Mouse (Mus musculus): ENCODE measurements at regions not wholly inside any gene's neighbourhood (a gene's known extent, or its start where the extent isn't known, plus 50 kb on each side); places are given as distances from the start of the nearest gene placed in this dataset.
A peak's percentile ranks its signal among the peaks of the same experiment; 100 is the strongest.

- TF ChIP-seq POLR2A (IDR thresholded peaks at IDR 0.05; ENCODE audit: low read depth, low read length), result no peak
- no peak for TF ChIP-seq CTCF (IDR thresholded peaks at IDR 0.05; ENCODE audit: extremely low read depth, insufficient read depth, insufficient read length, insufficient replicate concordance)
- H3K27me3 ChIP-seq (ENCODE audit: control insufficient read depth, insufficient read depth, low read length), result no peaks in the 10 kb centered on the region
- H3K4me3 ChIP-seq (ENCODE audit: extremely low read depth, insufficient read depth, insufficient read length), result no peak overlapping the region
- DNase-seq (ENCODE audit: low read depth in 1 of 2, low spot score in 2 of 2), result no peak
- 88% methylated on average over 5 of the region's 5 CpGs for WGBS
- no peak overlapping the region for H3K27ac ChIP-seq (ENCODE audit: insufficient read depth, low read length)
- H3K36me3 ChIP-seq (ENCODE audit: control insufficient read depth, insufficient read depth, low read length), result no peaks in the 10 kb centered on the region
- H3K4me1 ChIP-seq (ENCODE audit: control insufficient read depth, insufficient read depth, insufficient read length), result no peaks in the 10 kb centered on the region; the same call in 1 of the 2 replicates
These were observed 206.4 kb downstream of the Rpap3 start for GRCm38 (mm10) chr15:97499240-97499639.

DNA sequence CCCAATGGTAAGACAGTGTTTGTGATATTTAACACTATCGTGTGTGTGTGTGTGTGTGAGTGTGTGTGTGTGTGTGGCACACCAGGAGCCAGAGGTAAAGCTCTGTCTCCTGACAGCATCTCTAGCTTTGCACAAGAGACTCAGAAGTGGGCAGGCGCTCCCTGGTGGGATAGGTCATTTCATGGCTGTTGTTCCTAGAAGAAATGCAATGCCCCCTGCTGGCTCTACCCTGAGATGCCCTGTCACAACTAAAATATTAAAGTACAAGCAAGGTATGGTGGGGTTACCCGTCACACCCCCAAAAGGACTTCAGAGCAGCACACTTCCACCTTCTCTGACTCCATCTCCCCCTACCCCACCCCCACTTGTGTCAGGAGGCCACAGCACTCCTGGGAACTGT, 207.2 kb downstream of the Rpap3 start:
- no peaks in the 10 kb centered on the region; the same call in 1 of the 2 replicates for H3K4me1 ChIP-seq (ENCODE audit: control insufficient read depth, insufficient read depth, insufficient read length)
- H3K4me3 ChIP-seq (ENCODE audit: extremely low read depth, insufficient read depth, insufficient read length), result no peak overlapping the region
- H3K36me3 ChIP-seq (ENCODE audit: control insufficient read depth, insufficient read depth, low read length), result no peaks in the 10 kb centered on the region
- no peak overlapping the region for H3K27ac ChIP-seq (ENCODE audit: insufficient read depth, low read length)
- no peak for TF ChIP-seq POLR2A (IDR thresholded peaks at IDR 0.05; ENCODE audit: low read depth, low read length)
- peak; percentile 67; the same call in 1 of the 2 replicates for TF ChIP-seq CTCF (IDR thresholded peaks at IDR 0.05; ENCODE audit: extremely low read depth, insufficient read depth, insufficient read length, insufficient replicate concordance)
- no peaks in the 10 kb centered on the region for H3K27me3 ChIP-seq (ENCODE audit: control insufficient read depth, insufficient read depth, low read length)
- 59% methylated on average over 3 of the region's 3 CpGs for WGBS
- DNase-seq (ENCODE audit: low read depth in 1 of 2, low spot score in 2 of 2), result peak; percentile 60 to 78

- Histone ChIP-seq H3K27ac (ENCODE audit: insufficient read depth, low read length) (no peak overlapping the region), H3K4me1 (ENCODE audit: control insufficient read depth, insufficient read depth, insufficient read length) (no peaks in the 10 kb centered on the region; the same call in 1 of the 2 replicates), H3K36me3 (ENCODE audit: control insufficient read depth, insufficient read depth, low read length) (no peaks in the 10 kb centered on the region), H3K27me3 (ENCODE audit: control insufficient read depth, insufficient read depth, low read length) (no peaks in the 10 kb centered on the region), H3K4me3 (ENCODE audit: extremely low read depth, insufficient read depth, insufficient read length) (no peak overlapping the region)
- DNase-seq (ENCODE audit: low read depth in 1 of 2, low spot score in 2 of 2), result no peak
- TF ChIP-seq CTCF (IDR thresholded peaks at IDR 0.05; ENCODE audit: extremely low read depth, insufficient read depth, insufficient read length, insufficient replicate concordance) (no peak), POLR2A (IDR thresholded peaks at IDR 0.05; ENCODE audit: low read depth, low read length) (no peak)
- 87% methylated on average over 3 of the region's 3 CpGs for WGBS
These were observed 209.6 kb downstream of the Rpap3 start for GRCm38 (mm10) chr15:97496026-97496425.

GRCm38 (mm10) chr15:97493340-97493739, 212.3 kb downstream of the Rpap3 start:
- Histone ChIP-seq H3K27me3 (ENCODE audit: control insufficient read depth, insufficient read depth, low read length) (no peaks in the 10 kb centered on the region), H3K27ac (ENCODE audit: insufficient read depth, low read length) (no peak overlapping the region), H3K4me3 (ENCODE audit: extremely low read depth, insufficient read depth, insufficient read length) (no peak overlapping the region), H3K4me1 (ENCODE audit: control insufficient read depth, insufficient read depth, insufficient read length) (no peaks in the 10 kb centered on the region; the same call in 1 of the 2 replicates), H3K36me3 (ENCODE audit: control insufficient read depth, insufficient read depth, low read length) (no peaks in the 10 kb centered on the region)
- TF ChIP-seq CTCF (IDR thresholded peaks at IDR 0.05; ENCODE audit: extremely low read depth, insufficient read depth, insufficient read length, insufficient replicate concordance), result no peak
- TF ChIP-seq POLR2A (IDR thresholded peaks at IDR 0.05; ENCODE audit: low read depth, low read length), result no peak
- WGBS, result 87% methylated on average over 5 of the region's 5 CpGs
- DNase-seq (ENCODE audit: low read depth in 1 of 2, low spot score in 2 of 2), result no peak

DNA sequence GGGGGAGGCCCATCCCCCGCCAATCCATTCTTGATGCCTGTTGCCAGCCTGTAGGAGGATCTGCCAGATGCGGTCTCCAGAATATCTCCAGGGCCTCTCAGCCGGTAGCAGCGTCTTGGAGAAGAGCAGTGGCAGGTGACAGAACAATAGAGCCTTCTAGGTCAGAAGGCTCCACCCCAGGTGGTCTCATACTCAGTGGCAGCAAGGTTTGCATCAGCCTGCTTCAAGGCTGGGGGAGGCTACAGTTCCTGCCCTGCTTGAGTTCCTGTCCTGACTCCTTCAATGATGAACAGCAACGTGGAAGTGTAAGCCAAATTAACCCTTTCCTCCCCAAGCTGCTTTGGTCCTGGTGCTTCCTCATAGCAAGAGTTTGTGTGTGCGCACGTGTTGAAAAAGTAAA, 213.8 kb downstream of the Rpap3 start:
- no peaks in the 10 kb centered on the region for H3K36me3 ChIP-seq (ENCODE audit: control insufficient read depth, insufficient read depth, low read length)
- H3K4me3 ChIP-seq (ENCODE audit: extremely low read depth, insufficient read depth, insufficient read length), result no peak overlapping the region
- no peaks in the 10 kb centered on the region for H3K4me1 ChIP-seq (ENCODE audit: control insufficient read depth, insufficient read depth, insufficient read length)
- DNase-seq (ENCODE audit: low read depth in 1 of 2, low spot score in 2 of 2), result no peak
- no peak overlapping the region for H3K27ac ChIP-seq (ENCODE audit: insufficient read depth, low read length)
- 87% methylated on average over 7 of the region's 7 CpGs for WGBS
- TF ChIP-seq CTCF (IDR thresholded peaks at IDR 0.05; ENCODE audit: extremely low read depth, insufficient read depth, insufficient read length, insufficient replicate concordance) (no peak), POLR2A (IDR thresholded peaks at IDR 0.05; ENCODE audit: low read depth, low read length) (no peak)
- no peaks in the 10 kb centered on the region for H3K27me3 ChIP-seq (ENCODE audit: control insufficient read depth, insufficient read depth, low read length)

DNA sequence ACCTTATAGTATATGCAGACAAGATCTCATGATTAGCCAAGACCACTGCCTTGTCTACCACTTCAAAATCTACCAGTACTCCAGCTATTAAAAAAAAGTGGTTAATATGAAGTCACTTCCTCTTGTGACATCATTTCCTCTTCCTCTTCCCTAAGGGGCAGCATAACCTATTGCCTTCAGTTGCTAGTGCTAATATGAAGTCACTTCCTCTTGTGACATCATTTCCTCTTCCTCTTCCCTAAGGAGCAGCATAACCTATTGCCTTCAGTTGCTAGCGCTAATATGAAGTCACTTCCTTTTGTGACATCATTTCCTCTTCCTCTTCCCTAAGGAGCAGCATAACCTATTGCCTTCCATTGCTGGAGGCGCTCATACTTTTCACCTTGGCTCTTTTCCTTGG, 218.2 kb downstream of the Rpap3 start:
- no peaks in the 10 kb centered on the region for H3K4me1 ChIP-seq (ENCODE audit: control insufficient read depth, insufficient read depth, insufficient read length)
- TF ChIP-seq CTCF (IDR thresholded peaks at IDR 0.05; ENCODE audit: extremely low read depth, insufficient read depth, insufficient read length, insufficient replicate concordance), result no peak
- no peak for TF ChIP-seq POLR2A (IDR thresholded peaks at IDR 0.05; ENCODE audit: low read depth, low read length)
- no peak overlapping the region for H3K4me3 ChIP-seq (ENCODE audit: extremely low read depth, insufficient read depth, insufficient read length)
- WGBS, result 92% methylated on average over 2 of the region's 2 CpGs
- no peaks in the 10 kb centered on the region for H3K27me3 ChIP-seq (ENCODE audit: control insufficient read depth, insufficient read depth, low read length)
- no peaks in the 10 kb centered on the region for H3K36me3 ChIP-seq (ENCODE audit: control insufficient read depth, insufficient read depth, low read length)
- no peak for DNase-seq (ENCODE audit: low read depth in 1 of 2, low spot score in 2 of 2)
- H3K27ac ChIP-seq (ENCODE audit: insufficient read depth, low read length), result no peak overlapping the region

GRCm38 (mm10) chr15:97471986-97472779, 225.1 kb upstream of the Amigo2 start:
- Histone ChIP-seq H3K27me3 (ENCODE audit: control insufficient read depth, insufficient read depth, low read length) (no peaks in the 10 kb centered on the region), H3K4me1 (ENCODE audit: control insufficient read depth, insufficient read depth, insufficient read length) (peaks cover 37% of the 10 kb centered on the region), H3K27ac (ENCODE audit: insufficient read depth, low read length) (peak overlapping the region; percentile 63), H3K4me3 (ENCODE audit: extremely low read depth, insufficient read depth, insufficient read length) (no peak overlapping the region), H3K36me3 (ENCODE audit: control insufficient read depth, insufficient read depth, low read length) (no peaks in the 10 kb centered on the region)
- no peak for DNase-seq (ENCODE audit: low read depth in 1 of 2, low spot score in 2 of 2)
- no peak for TF ChIP-seq POLR2A (IDR thresholded peaks at IDR 0.05; ENCODE audit: low read depth, low read length)
- no peak for TF ChIP-seq CTCF (IDR thresholded peaks at IDR 0.05; ENCODE audit: extremely low read depth, insufficient read depth, insufficient read length, insufficient replicate concordance)
- WGBS, result 73% methylated on average over 15 of the region's 15 CpGs
